Mouse (Mus musculus) thymus, adult 2 months (tissue): ENCODE results near the gene Shpk.

ENCODE experiments used
- CTCF ChIP-seq: fragments of 200-500 bp; IDR thresholded peaks from 2 replicates; pipeline ENCODE4 v1.5.1; 2012; ENCODE audit warnings: mild to moderate bottlenecking, control low read depth, low read length, moderate library complexity, borderline replicate concordance; ENCODE audit not compliant: control insufficient read depth, poor library complexity, insufficient read depth; ENCODE audit errors: extremely low read depth
- POLR2A ChIP-seq: fragments of 200-500 bp; IDR thresholded peaks from 2 replicates; pipeline ENCODE4 v1.6.1; 2012; ENCODE audit warnings: mild to moderate bottlenecking, low read length, control low read depth, moderate library complexity; ENCODE audit not compliant: control insufficient read depth, poor library complexity, insufficient read depth; ENCODE audit errors: extremely low read depth

GRCm38 (mm10) chr11:73162284-73162683 lies 37.0 kb upstream of the Shpk start:
- TF ChIP-seq CTCF (no peak), POLR2A (no peak)
